Mouse (Mus musculus): ENCODE measurements around the gene Psmb2. TPM values are rescaled to one million over a fixed set of nuclear protein-coding genes. Genes with fewer than 3 reads are reported as not detected.

Psmb2 gene
- total and polyA plus RNA-seq, 3 experiments = 201 to 433 TPM; not detected in 1

GRCm38 (mm10) chr4:126749553-126749952 is 72.1 kb downstream of the Psmb2 start:
- TF ChIP-seq GABPA (IDR thresholded peaks at IDR 0.05; ENCODE audit: low read depth, low read length) (no peak), KAT2A (conservative IDR thresholded peaks at IDR 0.05; ENCODE audit: low read depth, low read length) (no peak), TAL1 (IDR thresholded peaks at IDR 0.05; ENCODE audit: low read length) (no peak), POLR2AphosphoS5 (IDR thresholded peaks at IDR 0.05; ENCODE audit: borderline replicate concordance, low read depth, low read length) (no peak), ZKSCAN1 (IDR thresholded peaks at IDR 0.05; ENCODE audit: low read depth, low read length) (no peak), HCFC1 (IDR thresholded peaks at IDR 0.05; ENCODE audit: low read depth, low read length) (no peak), JUND (IDR thresholded peaks at IDR 0.05; ENCODE audit: low read depth, low read length) (no peak), MAZ (IDR thresholded peaks at IDR 0.05; ENCODE audit: low read depth, low read length) (no peak), MAX (IDR thresholded peaks at IDR 0.05; ENCODE audit: low read length) (no peak), ZC3H11A (IDR thresholded peaks at IDR 0.05; ENCODE audit: low read depth, low read length) (no peak), SMC3 (IDR thresholded peaks at IDR 0.05; ENCODE audit: low read depth, low read length) (no peak), SIN3A (IDR thresholded peaks at IDR 0.05; ENCODE audit: low read length) (no peak), USF1 (IDR thresholded peaks at IDR 0.05; ENCODE audit: low read depth, low read length) (no peak), ZMIZ1 (IDR thresholded peaks at IDR 0.05; ENCODE audit: low read depth, low read length) (no peak), ZNF384 (IDR thresholded peaks at IDR 0.05; ENCODE audit: low read depth, low read length) (no peak), ETS1 (IDR thresholded peaks at IDR 0.05; ENCODE audit: low read depth, low read length) (no peak), TCF12 (IDR thresholded peaks at IDR 0.05; ENCODE audit: low read depth, low read length) (no peak), ELF1 (IDR thresholded peaks at IDR 0.05; ENCODE audit: low read depth, low read length) (no peak), CTCF (IDR thresholded peaks at IDR 0.05 in 2 of 3, conservative IDR thresholded peaks at IDR 0.05 in 1 of 3; ENCODE audit: control insufficient read depth in 1 of 3, insufficient read depth in 1 of 3, low read depth in 2 of 3, low read length in 3 of 3, poor library complexity in 1 of 3, severe bottlenecking in 1 of 3) (no peak), NRF1 (IDR thresholded peaks at IDR 0.05; ENCODE audit: insufficient read depth, low read depth, low read length, poor library complexity, severe bottlenecking) (no peak)
- Histone ChIP-seq H3K4me1 (ENCODE audit: control insufficient read depth in 1 of 2, insufficient read depth in 2 of 2, low read length in 2 of 2) (peaks cover 0 to 7% of the 10 kb centered on the region in 2 experiments; a peak in 2 of 4 replicates), H3K9me3 (replicated peaks; ENCODE audit: insufficient read depth, low read length) (no peaks in the 10 kb centered on the region)

GRCm38 (mm10) chr4:126750046-126750683 is 72.7 kb downstream of the Psmb2 start:
- Histone ChIP-seq H3K27me3 (ENCODE audit: control insufficient read depth in 1 of 2, insufficient read depth in 2 of 2, low read length in 2 of 2) (no peaks in the 10 kb centered on the region), H3K4me3 (ENCODE audit: control insufficient read depth in 1 of 2, insufficient read depth in 1 of 2, low read depth in 2 of 2, low read length in 2 of 2) (no peak overlapping the region), H3K9ac (ENCODE audit: control insufficient read depth, low read depth, low read length, poor library complexity, severe bottlenecking) (no peak overlapping the region), H3K79me2 (ENCODE audit: control insufficient read depth, insufficient read depth, low read length, poor library complexity) (peaks cover 14% of the 10 kb centered on the region), H3K27ac (ENCODE audit: control insufficient read depth, low read depth, low read length) (no peak overlapping the region), H3K4me1 (ENCODE audit: control insufficient read depth in 1 of 2, insufficient read depth in 2 of 2, low read length in 2 of 2) (peaks cover 0 to 7% of the 10 kb centered on the region in 2 experiments; a peak in 2 of 4 replicates), H3K9me3 (replicated peaks; ENCODE audit: insufficient read depth, low read length) (no peaks in the 10 kb centered on the region), H3K36me3 (ENCODE audit: control insufficient read depth in 1 of 2, insufficient read depth in 2 of 2, low read length in 2 of 2) (peaks cover 0 to 6% of the 10 kb centered on the region in 2 experiments; a peak in 2 of 4 replicates)
- DNase-seq (ENCODE audit: low read depth, low spot score) = no peak
- TF ChIP-seq MXI1 (IDR thresholded peaks at IDR 0.05; ENCODE audit: low read depth, low read length) = no peak
- no peak for TF ChIP-seq KAT2A (conservative IDR thresholded peaks at IDR 0.05; ENCODE audit: low read depth, low read length)
- no peak for TF ChIP-seq RAD21 (IDR thresholded peaks at IDR 0.05; ENCODE audit: low read depth, low read length)
- no peak for TF ChIP-seq MAX (IDR thresholded peaks at IDR 0.05; ENCODE audit: low read length)
- no peak for TF ChIP-seq MAFK (IDR thresholded peaks at IDR 0.05; ENCODE audit: borderline replicate concordance, low read depth, low read length)
- TF ChIP-seq POLR2AphosphoS5 (IDR thresholded peaks at IDR 0.05; ENCODE audit: borderline replicate concordance, low read depth, low read length) = no peak
- TF ChIP-seq CTCF (IDR thresholded peaks at IDR 0.05 in 2 of 3, conservative IDR thresholded peaks at IDR 0.05 in 1 of 3; ENCODE audit: control insufficient read depth in 1 of 3, insufficient read depth in 1 of 3, low read depth in 2 of 3, low read length in 3 of 3, poor library complexity in 1 of 3, severe bottlenecking in 1 of 3) = no peak
- TF ChIP-seq MAZ (IDR thresholded peaks at IDR 0.05; ENCODE audit: low read depth, low read length) = no peak
- no peak for TF ChIP-seq ZNF384 (IDR thresholded peaks at IDR 0.05; ENCODE audit: low read depth, low read length)
- no peak for TF ChIP-seq TBP (IDR thresholded peaks at IDR 0.05; ENCODE audit: low read depth, low read length)
- no peak for TF ChIP-seq EP300 (IDR thresholded peaks at IDR 0.05; ENCODE audit: low read depth in 1 of 2, low read length in 2 of 2)
- no peak for TF ChIP-seq USF2 (IDR thresholded peaks at IDR 0.05; ENCODE audit: borderline replicate concordance in 1 of 2, insufficient read depth in 1 of 2, low read depth in 1 of 2, low read length in 2 of 2)
- TF ChIP-seq SMC3 (IDR thresholded peaks at IDR 0.05; ENCODE audit: low read depth, low read length) = no peak
- TF ChIP-seq MYC (IDR thresholded peaks at IDR 0.05; ENCODE audit: low read depth, low read length) = no peak
- no peak for TF ChIP-seq POLR2A (IDR thresholded peaks at IDR 0.05; ENCODE audit: control insufficient read depth in 1 of 2, insufficient read depth in 1 of 2, low read depth in 1 of 2, low read length in 2 of 2, poor library complexity in 1 of 2)
- TF ChIP-seq CHD2 (IDR thresholded peaks at IDR 0.05; ENCODE audit: low read length) = no peak
- no peak for TF ChIP-seq CHD1 (IDR thresholded peaks at IDR 0.05; ENCODE audit: low read depth, low read length)
- TF ChIP-seq TCF12 (IDR thresholded peaks at IDR 0.05; ENCODE audit: low read depth, low read length) = no peak

More at GRCm38 (mm10) chr4:126749553-126749952, 72.1 kb downstream of the Psmb2 start:
- H3K4me3 ChIP-seq (ENCODE audit: control insufficient read depth in 1 of 2, insufficient read depth in 1 of 2, low read depth in 2 of 2, low read length in 2 of 2) = no peak overlapping the region
- no peak overlapping the region for H3K27ac ChIP-seq (ENCODE audit: control insufficient read depth, low read depth, low read length)
- H3K9ac ChIP-seq (ENCODE audit: control insufficient read depth, low read depth, low read length, poor library complexity, severe bottlenecking) = no peak overlapping the region
- peaks cover 0 to 6% of the 10 kb centered on the region in 2 experiments; a peak in 2 of 4 replicates for H3K36me3 ChIP-seq (ENCODE audit: control insufficient read depth in 1 of 2, insufficient read depth in 2 of 2, low read length in 2 of 2)
- H3K27me3 ChIP-seq (ENCODE audit: control insufficient read depth in 1 of 2, insufficient read depth in 2 of 2, low read length in 2 of 2) = no peaks in the 10 kb centered on the region
- H3K79me2 ChIP-seq (ENCODE audit: control insufficient read depth, insufficient read depth, low read length, poor library complexity) = peaks cover 14% of the 10 kb centered on the region
- no peak for DNase-seq (ENCODE audit: low read depth, low spot score)

All from MEL (cell line).